Mouse (Mus musculus): ENCODE data around the gene Dscaml1.

GRCm38 (mm10) chr9:45454032-45454431, 27.6 kb downstream of the Dscaml1 start:
- TF ChIP-seq CTCF (IDR thresholded peaks at IDR 0.05; ENCODE audit: low read depth) (no peak), EP300 (IDR thresholded peaks at IDR 0.05; ENCODE audit: low read depth) (no peak)
